Mouse (Mus musculus): ENCODE results near the gene Abi3.

- TF ChIP-seq CTCF (IDR thresholded peaks at IDR 0.05; ENCODE audit: borderline replicate concordance, extremely low read depth, insufficient read depth, insufficient read length) (no peak), POLR2A (IDR thresholded peaks at IDR 0.05; ENCODE audit: borderline replicate concordance, extremely low read depth, insufficient read depth, insufficient read length, poor library complexity, severe bottlenecking) (no peak)
These were observed 677 bp upstream of the Abi3 start for GRCm38 (mm10) chr11:95842953-95843352.
